Mouse (Mus musculus) heart, adult 2 months (tissue): ENCODE data around the gene Snf8. TPM values are rescaled to one million over a fixed set of nuclear protein-coding genes. Genes with fewer than 3 reads are reported as not detected.

ENCODE experiments used
- DNase-seq, 2 experiments: peaks; one replicate each; pipeline ENCODE4 v3.0.0; 2021
- H3K27ac ChIP-seq: fragments of 200-600 bp; 2 replicates; pipeline ENCODE4 v1.8.1; 2022
- H3K27me3 ChIP-seq: fragments of 200-500 bp; 2 replicates; pipeline ENCODE4 v1.6.1; 2012; ENCODE audit warnings: mild to moderate bottlenecking, low read length, inconsistent platforms, mixed read lengths; ENCODE audit not compliant: control insufficient read depth, insufficient read depth
- H3K36me3 ChIP-seq: fragments of 200-500 bp; 2 replicates; pipeline ENCODE4 v1.6.1; 2012; ENCODE audit warnings: low read length, inconsistent platforms; ENCODE audit not compliant: control insufficient read depth, insufficient read depth
- H3K4me1 ChIP-seq: fragments of 200-500 bp; 2 replicates; pipeline ENCODE4 v1.6.1; 2011; ENCODE audit warnings: low read length; ENCODE audit not compliant: control insufficient read depth, insufficient read depth
- H3K4me3 ChIP-seq: fragments of 200-600 bp; 2 replicates; pipeline ENCODE4 v1.8.1; 2022
- H3K79me2 ChIP-seq: fragments of 200-500 bp; replicated peaks from 2 replicates; pipeline ENCODE4 v1.6.1; 2012; ENCODE audit warnings: mild to moderate bottlenecking, inconsistent platforms, low read length, moderate library complexity, mixed read lengths; ENCODE audit not compliant: control insufficient read depth, insufficient read depth
- H3K9ac ChIP-seq: fragments of 200-500 bp; 2 replicates; pipeline ENCODE4 v1.6.1; 2012; ENCODE audit warnings: low read depth, mild to moderate bottlenecking, control low read depth, inconsistent platforms, low read length, mixed read lengths
- CTCF ChIP-seq: fragments of 200-600 bp; IDR thresholded peaks from 2 replicates; pipeline ENCODE4 v1.8.1; 2022; ENCODE audit warnings: antibody characterized with exemption, mild to moderate bottlenecking, moderate library complexity
- EP300 ChIP-seq: fragments of 200-500 bp; IDR thresholded peaks from 2 replicates; pipeline ENCODE4 v1.6.1; 2011; ENCODE audit warnings: low read depth, low read length, control low read depth; ENCODE audit not compliant: insufficient read depth
- POLR2A ChIP-seq: fragments of 200-500 bp; IDR thresholded peaks from 2 replicates; pipeline ENCODE4 v1.6.1; 2011; ENCODE audit warnings: mild to moderate bottlenecking, low read depth, low read length, control low read depth; ENCODE audit not compliant: insufficient read depth
- WGBS: fragments of 180-500 bp; shearing (Covaris S2); methylation state at CpG from one replicate; pipeline ENCODE4 v1.1.7; 2018; 5-methylcytosine and 5-hydroxymethylcytosine counted together
- intact Hi-C: fragments of 180-260 bp; cut with DNase I; formaldehyde crosslinking; loops from one replicate; pipeline ENCODE4 v1.15.1; 2025
- polyA plus RNA-seq: library from polyadenylated mRNA; depleted of rRNA; stranded (reverse); fragments of >200 nt; gene quantifications from 2 replicates; pipeline ENCODE4 v1.2.3, GENCODE M21; 2012
- total RNA-seq, 2 experiments: library from RNA; stranded (reverse); gene quantifications; 2 replicates each; pipeline ENCODE4 v1.2.3; 2021

Snf8 gene
- total and polyA plus RNA-seq, 3 experiments: 18.8 to 49.1 (median 44.9) TPM

DNA sequence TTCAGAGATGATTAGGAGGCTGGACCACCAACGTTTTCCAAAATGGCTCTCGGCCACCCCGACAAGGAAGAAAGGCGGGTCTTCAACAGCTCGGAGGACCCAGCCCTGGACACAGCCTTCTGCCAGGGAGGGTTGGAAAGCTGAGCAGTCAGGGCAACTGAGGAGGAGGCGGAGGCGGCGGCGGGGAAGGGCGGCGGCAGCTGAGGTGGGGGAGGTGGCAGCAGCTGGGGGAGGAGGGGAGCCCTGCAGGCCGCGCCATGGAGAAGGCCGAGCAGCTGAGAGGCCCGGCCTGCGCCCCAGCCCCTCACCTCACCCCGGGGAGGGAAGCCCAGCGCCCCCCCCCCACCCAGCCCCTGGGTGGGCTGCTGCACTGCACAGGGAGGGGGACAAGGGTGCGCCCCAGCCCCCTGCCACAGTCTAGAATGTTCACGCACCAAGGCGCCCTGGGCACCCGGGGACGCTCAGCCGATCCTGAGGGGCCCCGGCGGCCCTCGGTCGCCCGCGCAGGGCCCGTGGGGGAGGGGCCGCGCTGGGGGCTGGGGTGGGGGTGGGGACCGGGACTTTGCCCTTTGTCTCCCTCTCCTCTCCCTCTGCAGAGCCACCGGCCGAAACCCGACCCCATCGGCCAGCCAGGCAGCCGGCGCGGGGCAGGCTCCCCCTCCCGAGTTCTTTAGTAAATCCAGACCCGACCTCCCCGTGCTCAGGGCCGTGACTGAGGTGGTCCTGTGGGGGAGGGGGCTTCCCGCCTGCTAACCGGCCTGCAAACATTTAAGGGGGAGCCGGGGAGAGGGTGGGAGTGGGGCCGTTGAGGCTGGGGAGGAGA, 43.6 kb upstream of the Snf8 start:
- WGBS: 28% methylated on average over 45 of the region's 49 CpGs
- DNase-seq: no peak
- 0 out of 2 replicates have a peak overlapping the region, but pooled peaks have one; percentile 35 for H3K9ac ChIP-seq
- intact Hi-C loops: no loop called here
- H3K27me3 ChIP-seq: peaks cover 2% of the 10 kb centered on the region; the same call in 1 of the 2 replicates
- H3K4me3 ChIP-seq: peak overlapping the region; percentile 36
- H3K27ac ChIP-seq: no peak overlapping the region
- H3K79me2 ChIP-seq: no peaks in the 10 kb centered on the region
- TF ChIP-seq EP300 (no peak), POLR2A (no peak), CTCF (no peak)
- H3K4me1 ChIP-seq: no peaks in the 10 kb centered on the region
- H3K36me3 ChIP-seq: no peaks in the 10 kb centered on the region

DNA sequence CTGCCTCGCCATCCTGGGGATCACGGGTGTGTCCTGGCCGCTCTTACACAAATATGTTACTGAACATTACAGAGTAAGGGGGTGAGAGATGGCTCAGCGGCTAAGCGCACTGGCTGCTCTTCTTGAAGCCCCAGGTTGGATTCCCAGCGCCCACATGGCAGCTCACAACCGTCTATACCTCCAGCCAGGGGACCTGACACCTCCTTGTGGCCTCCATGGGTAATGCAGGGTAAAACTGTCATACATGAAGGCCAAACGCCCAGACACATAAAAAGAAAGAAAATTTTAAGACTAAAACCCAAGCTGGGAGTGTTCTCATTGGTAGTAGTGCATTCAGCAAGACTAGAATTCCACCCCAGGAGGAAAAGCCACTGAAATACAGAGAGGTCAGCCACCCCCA, 40.5 kb upstream of the Snf8 start:
- intact Hi-C loops: no loop called here
- Histone ChIP-seq H3K27ac (no peak overlapping the region), H3K27me3 (peaks cover 2% of the 10 kb centered on the region; the same call in 1 of the 2 replicates), H3K4me1 (no peaks in the 10 kb centered on the region), H3K79me2 (no peaks in the 10 kb centered on the region), H3K9ac (no peak overlapping the region), H3K36me3 (no peaks in the 10 kb centered on the region), H3K4me3 (no peak overlapping the region)
- no peak for DNase-seq
- 93% methylated on average over 8 of the region's 8 CpGs for WGBS
- TF ChIP-seq POLR2A (no peak), CTCF (0 out of 2 replicates have a peak, but pooled peaks have one; percentile 1)

DNA sequence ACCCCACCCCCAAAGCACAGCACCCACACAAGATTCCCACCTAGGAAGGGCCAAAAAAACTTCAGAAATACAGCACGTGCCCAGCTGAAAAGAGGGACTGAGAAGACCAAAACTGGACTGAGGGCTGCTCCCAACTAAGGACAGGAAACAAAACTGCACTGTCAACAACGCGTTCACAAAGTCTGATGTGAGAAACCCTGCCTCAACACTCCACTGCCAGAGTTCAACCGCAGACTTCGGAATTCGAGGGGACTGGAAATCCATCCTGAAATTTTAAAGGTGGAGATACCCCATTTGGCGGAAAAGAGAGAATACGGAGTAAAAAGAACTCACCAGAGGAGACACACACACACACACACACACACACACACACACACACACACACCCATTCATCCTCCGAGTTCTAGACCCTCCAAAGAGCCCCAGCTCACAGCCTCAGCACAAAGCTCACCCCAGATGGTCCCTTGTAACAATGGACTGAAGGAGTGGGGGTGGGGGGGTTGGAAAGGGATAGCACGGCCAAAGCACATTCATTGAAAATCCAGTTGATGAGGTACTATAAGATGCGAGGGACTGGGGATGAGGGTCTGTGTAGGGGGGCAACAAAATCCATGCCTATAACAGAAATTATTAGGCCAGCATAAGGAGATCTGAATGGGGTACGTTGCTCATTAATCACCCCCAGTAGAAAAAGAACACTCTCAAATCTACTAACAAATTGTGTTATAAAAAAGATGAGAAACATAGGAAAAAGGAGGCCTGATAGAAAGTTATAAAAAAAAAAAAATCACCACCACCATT, 31.4 kb upstream of the Snf8 start:
- WGBS: 56% methylated on average over 12 of the region's 12 CpGs
- no peak for DNase-seq
- Histone ChIP-seq H3K36me3 (no peaks in the 10 kb centered on the region), H3K4me3 (no peak overlapping the region), H3K79me2 (no peaks in the 10 kb centered on the region), H3K27ac (no peak overlapping the region), H3K27me3 (peaks cover 39% of the 10 kb centered on the region), H3K9ac (no peak overlapping the region), H3K4me1 (peaks cover 2% of the 10 kb centered on the region; the same call in 1 of the 2 replicates)
- TF ChIP-seq CTCF: no peak
- TF ChIP-seq EP300: no peak
- no peak for TF ChIP-seq POLR2A
- intact Hi-C loops: loop anchor here (10.0 kb wide), 2 partner anchors 202 to 282 kb away; partner anchors contain the start of genes Hoxb7 and Hoxb8

DNA sequence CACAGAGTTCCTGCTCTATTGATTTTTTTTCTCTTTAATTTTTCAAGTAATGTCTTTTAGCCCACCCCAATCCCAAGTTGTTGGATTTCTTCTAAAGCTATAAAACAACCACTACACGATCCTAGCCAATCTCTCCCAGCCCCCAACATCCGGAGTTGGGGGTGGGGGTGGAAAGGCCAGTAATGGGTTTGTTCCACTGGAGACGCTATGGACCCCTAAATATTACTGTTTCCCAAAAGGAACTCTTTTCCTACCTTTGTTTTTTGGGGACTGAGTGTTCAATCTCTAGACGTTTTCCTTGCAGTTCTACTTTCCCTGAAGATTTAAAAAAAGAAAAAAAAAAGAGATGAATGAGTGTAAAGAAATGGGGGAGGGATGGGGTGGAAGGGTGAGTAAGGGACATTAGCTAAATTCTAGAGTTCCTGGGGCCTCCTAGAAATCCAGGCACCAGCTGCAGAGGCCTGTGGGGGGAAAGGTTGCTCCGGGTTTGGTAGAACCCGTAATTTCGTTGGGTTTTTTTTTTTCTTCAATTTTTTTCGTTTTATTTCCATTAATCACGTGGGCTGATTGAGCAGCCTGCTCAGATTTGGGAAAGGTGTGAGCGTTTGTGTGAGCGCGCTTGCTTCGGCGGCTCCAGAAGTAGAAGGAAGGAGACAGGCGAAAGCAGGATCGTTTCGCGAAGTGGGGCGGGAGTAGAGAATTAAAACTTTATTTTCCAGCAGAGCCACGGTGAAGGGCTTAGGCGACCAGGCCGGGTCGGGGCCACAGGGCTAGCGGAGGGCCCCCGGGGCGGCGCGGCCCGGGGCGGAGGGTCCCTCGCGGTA, 30.5 kb upstream of the Snf8 start:
- WGBS: 18% methylated on average over 28 of the region's 32 CpGs

DNA sequence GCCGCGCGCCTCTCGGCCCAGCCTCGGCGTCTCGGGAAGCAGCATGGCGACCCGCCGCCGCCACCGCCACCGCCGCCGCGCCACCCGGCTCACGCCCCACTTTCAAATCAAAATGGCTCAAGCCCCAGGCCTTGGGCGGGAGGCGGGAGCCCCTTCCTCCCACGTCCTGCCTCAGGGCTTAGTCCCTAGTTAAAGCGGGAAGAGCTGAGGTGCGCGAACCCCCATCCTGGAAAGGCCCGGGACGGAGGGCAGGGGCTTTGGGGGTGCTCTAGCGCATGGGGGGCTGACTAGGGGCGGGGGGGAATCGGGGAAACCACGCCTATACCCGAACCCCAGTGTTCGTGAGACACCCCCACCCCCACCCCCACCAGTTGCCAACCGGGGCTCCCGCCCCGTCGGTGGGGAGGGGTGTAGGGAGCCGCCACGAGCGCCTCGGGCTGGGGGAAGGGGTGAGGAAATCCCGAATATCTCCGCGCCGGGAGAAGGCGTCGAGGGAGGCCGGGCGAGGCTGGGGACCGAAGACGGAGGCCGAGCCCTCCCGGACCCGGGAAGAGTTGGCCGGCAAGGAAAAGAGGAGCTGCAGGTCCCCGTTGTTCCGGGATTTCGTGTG, 29.8 kb upstream of the Snf8 start:
- H3K36me3 ChIP-seq: no peaks in the 10 kb centered on the region
- no peaks in the 10 kb centered on the region for H3K79me2 ChIP-seq
- peak overlapping the region; percentile 27; the same call in 1 of the 2 replicates for H3K4me3 ChIP-seq
- no peak overlapping the region for H3K9ac ChIP-seq
- intact Hi-C loops: loop anchor here (10.0 kb wide), 2 partner anchors 200 to 280 kb away; partner anchors contain the start of genes Hoxb7 and Hoxb8
- no peak overlapping the region for H3K27ac ChIP-seq
- 1% methylated on average over 54 of the region's 57 CpGs for WGBS
- peak in 1 of 2 experiments; percentile 7 for DNase-seq
- H3K4me1 ChIP-seq: peaks cover 2% of the 10 kb centered on the region; the same call in 1 of the 2 replicates
- TF ChIP-seq POLR2A: no peak
- no peak for TF ChIP-seq CTCF
- peaks cover 39% of the 10 kb centered on the region for H3K27me3 ChIP-seq

More for the DNA sequence above, 30.5 kb upstream of the Snf8 start:
- Histone ChIP-seq H3K9ac (no peak overlapping the region), H3K4me3 (peak overlapping the region; percentile 27; the same call in 1 of the 2 replicates), H3K27me3 (peaks cover 39% of the 10 kb centered on the region), H3K79me2 (no peaks in the 10 kb centered on the region), H3K27ac (no peak overlapping the region), H3K4me1 (peaks cover 2% of the 10 kb centered on the region; the same call in 1 of the 2 replicates), H3K36me3 (no peaks in the 10 kb centered on the region)
- intact Hi-C loops: loop anchor here (10.0 kb wide), 2 partner anchors 201 to 281 kb away; partner anchors contain the start of genes Hoxb7 and Hoxb8
- TF ChIP-seq POLR2A: no peak
- TF ChIP-seq EP300: no peak
- TF ChIP-seq CTCF: no peak
- peak; percentile 27 to 52 for DNase-seq
